Mouse (Mus musculus) cortical plate, adult 2 months (tissue): ENCODE data around the gene Rap2c. TPM values are rescaled to one million over a fixed set of nuclear protein-coding genes. Genes with fewer than 3 reads are reported as not detected.

Experiments used
- H3K27ac ChIP-seq: fragments of 200-500 bp; 2 replicates; pipeline ENCODE4 v1.5.1; 2012; ENCODE audit warnings: low read length, control low read depth, inconsistent platforms; ENCODE audit not compliant: insufficient read depth
- H3K4me1 ChIP-seq: fragments of 200-500 bp; 2 replicates; pipeline ENCODE4 v1.6.1; 2011; ENCODE audit warnings: low read length; ENCODE audit not compliant: control insufficient read depth, insufficient read depth
- H3K4me3 ChIP-seq: fragments of 200-500 bp; 2 replicates; pipeline ENCODE4 v1.5.1; 2011; ENCODE audit warnings: mild to moderate bottlenecking, low read length, control low read depth; ENCODE audit not compliant: insufficient read depth
- CTCF ChIP-seq: fragments of 200-500 bp; IDR thresholded peaks from 2 replicates; pipeline ENCODE4 v1.5.1; 2011; ENCODE audit warnings: mild to moderate bottlenecking, control low read depth, low read length; ENCODE audit not compliant: insufficient read depth; ENCODE audit errors: extremely low read depth
- POLR2A ChIP-seq: fragments of 200-500 bp; IDR thresholded peaks from 2 replicates; pipeline ENCODE4 v1.6.1; 2011; ENCODE audit warnings: mild to moderate bottlenecking, low read length, control low read depth; ENCODE audit not compliant: insufficient read depth; ENCODE audit errors: extremely low read depth
- polyA plus RNA-seq: library from polyadenylated mRNA; depleted of rRNA; stranded (reverse); fragments of >200 nt; gene quantifications from 2 replicates; pipeline ENCODE4 v1.2.3, GENCODE M21; 2012; rRNA removed

Gene Rap2c
- polyA plus RNA-seq: 16.5 and 18.5 TPM in 2 replicates

DNA sequence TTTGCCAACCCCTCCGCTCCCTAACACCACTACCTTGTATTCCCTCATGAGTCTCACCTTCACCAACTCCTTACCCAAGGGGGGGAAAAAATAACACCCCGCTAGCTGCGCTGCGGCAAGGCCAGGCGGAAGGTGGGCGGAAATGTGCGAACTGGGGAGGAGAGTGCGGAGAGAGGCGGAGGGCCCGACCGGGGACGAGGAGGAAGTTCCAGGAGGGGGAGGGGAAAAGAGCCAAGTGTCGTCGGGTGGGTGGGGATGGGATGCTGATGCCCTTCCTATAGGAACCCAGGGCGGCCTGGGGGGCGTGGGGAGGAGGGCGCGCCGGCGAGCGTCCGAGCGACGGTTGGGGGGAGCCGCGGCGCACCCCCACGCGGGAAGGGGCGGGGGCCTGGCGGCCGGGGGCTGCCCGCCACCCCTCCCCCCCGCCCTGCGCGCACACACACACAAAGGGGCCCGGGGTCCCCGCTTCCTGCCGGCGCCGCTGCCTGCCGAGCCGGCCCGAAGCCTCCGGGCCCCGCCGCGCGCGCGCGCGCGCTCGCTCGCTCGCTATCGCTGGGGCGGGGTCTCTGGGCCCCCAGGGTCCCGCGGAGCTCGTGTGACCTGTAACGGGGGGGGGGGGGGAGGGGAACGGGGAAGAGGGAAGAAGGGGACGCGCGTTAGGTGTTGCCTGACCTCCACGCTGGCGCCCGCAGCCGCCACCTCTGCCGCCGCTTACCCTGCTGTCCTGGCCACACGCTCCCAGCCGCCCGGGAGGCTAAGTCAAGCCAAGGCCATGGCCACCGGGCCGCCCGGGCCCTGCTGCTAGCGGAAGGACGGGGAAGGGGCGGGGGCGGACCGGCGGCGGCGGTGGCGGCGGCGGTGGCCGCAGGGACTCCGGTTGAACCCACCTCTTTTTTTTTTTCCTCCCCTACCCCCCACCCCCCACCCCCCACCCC, at the start of gene Rap2c:
Rap2c (minus strand) TSS at position 168 of the 935 bp plus-strand sequence.
- H3K4me1 ChIP-seq: no peaks in the 10 kb centered on the region
- peak within 1 kb of the TSS; percentile 80; the same call in 1 of the 2 replicates for H3K27ac ChIP-seq
- H3K4me3 ChIP-seq: peak within 1 kb of the TSS; percentile 83
- TF ChIP-seq POLR2A (no peak), CTCF (no peak)

DNA sequence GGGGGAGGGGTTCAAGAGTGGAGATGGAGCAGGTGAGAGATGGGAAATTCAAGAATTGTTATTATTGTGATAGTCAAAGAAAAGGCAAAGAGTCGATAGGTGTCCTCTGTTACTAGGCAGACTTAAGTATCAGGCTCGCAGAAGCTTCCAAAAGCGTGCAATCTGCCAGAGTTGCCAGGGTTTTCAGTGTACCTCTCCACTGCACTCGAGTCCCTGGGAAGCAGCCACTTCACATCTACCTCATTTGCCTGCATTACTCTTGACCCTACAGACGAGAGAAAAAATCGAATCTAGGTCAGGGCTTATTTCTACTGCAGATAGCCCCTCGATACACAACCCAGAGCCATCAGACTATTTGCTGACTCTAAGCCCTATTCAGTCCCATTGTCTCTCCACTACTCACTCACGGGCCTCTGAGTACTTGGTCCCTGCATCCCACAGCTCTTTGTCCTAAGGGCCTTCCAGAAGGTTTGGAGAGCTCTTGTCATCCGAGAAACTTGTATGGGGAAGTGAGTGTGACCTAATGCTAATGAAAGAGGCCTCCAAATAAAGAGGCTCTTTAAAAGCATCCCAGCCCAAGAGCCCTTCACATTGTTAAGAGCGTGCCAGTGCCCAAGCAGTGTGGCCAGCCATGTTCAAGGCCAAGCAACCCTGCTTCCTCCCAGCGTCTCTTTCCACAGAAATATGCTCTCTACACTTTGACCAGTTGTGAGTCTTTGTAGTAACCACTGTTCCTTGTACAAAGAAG, 48.9 kb upstream of the Rap2c start:
- Histone ChIP-seq H3K4me1 (no peaks in the 10 kb centered on the region), H3K4me3 (no peak overlapping the region), H3K27ac (no peak overlapping the region)
- TF ChIP-seq CTCF: no peak
- no peak for TF ChIP-seq POLR2A

- H3K27ac ChIP-seq: no peak overlapping the region
Observed at GRCm38 (mm10) chrX:51065773-51066172, 48.0 kb upstream of the Rap2c start.

DNA sequence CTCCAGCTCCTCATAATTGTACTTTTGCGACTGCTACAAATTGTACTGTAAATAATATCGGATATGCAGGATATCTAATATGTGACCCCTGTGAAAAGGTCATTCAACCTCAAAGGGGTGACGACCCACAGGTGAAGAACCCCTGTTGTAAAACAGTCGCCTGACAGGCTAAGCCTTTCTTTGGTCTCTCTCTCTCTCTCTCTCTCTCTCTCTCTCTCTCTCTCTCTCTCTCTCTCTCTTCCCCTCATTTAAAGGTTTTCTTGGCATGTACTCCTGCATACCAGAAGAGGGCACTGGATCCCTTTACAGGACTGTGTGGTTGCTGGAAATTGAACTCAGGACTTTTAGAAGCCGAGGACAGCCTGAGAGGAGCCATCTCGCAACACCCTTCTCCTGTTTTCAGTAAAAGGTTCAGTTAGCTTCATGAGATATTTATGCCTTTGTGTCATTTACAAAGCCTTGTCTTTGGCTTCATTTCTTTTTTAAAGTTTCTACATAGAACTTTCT, 47.4 kb upstream of the Rap2c start:
- H3K27ac ChIP-seq: no peak overlapping the region
- H3K4me1 ChIP-seq: no peaks in the 10 kb centered on the region
- TF ChIP-seq CTCF: no peak
- no peak for TF ChIP-seq POLR2A
- no peak overlapping the region for H3K4me3 ChIP-seq

More at GRCm38 (mm10) chrX:51065773-51066172, 48.0 kb upstream of the Rap2c start:
- Histone ChIP-seq H3K4me1 (no peaks in the 10 kb centered on the region), H3K4me3 (no peak overlapping the region)
- TF ChIP-seq CTCF (peak; percentile 53), POLR2A (no peak)

- no peak overlapping the region for H3K4me3 ChIP-seq
- H3K4me1 ChIP-seq: no peaks in the 10 kb centered on the region
- H3K27ac ChIP-seq: no peak overlapping the region
- TF ChIP-seq POLR2A: no peak
- no peak for TF ChIP-seq CTCF
Observed at GRCm38 (mm10) chrX:51060220-51060619, 42.4 kb upstream of the Rap2c start.

DNA sequence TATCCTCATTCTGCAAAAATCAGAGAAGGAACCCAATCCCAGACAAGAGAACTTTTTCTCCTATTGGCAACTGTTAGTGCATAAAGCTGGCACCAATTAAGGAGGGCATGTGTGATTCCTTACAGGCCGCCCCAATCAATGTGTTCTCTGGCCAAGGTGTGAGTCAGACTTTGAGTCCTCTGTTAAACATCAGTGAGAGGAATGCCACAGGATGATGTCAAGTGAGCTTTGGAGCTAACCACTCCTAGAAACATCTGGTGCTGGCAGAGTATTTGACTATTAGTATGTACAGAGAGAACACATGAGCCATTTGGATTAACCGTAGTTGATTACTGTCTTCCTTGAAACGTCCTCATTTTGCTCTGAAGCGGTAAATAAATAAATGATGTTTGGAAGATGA, 40.9 kb upstream of the Rap2c start:
- Histone ChIP-seq H3K4me3 (no peak overlapping the region), H3K4me1 (no peaks in the 10 kb centered on the region), H3K27ac (no peak overlapping the region)
- TF ChIP-seq CTCF: no peak
- TF ChIP-seq POLR2A: no peak

GRCm38 (mm10) chrX:51058317-51058716, 40.5 kb upstream of the Rap2c start:
- Histone ChIP-seq H3K4me3 (no peak overlapping the region), H3K27ac (no peak overlapping the region), H3K4me1 (no peaks in the 10 kb centered on the region)
- no peak for TF ChIP-seq CTCF
- no peak for TF ChIP-seq POLR2A

DNA sequence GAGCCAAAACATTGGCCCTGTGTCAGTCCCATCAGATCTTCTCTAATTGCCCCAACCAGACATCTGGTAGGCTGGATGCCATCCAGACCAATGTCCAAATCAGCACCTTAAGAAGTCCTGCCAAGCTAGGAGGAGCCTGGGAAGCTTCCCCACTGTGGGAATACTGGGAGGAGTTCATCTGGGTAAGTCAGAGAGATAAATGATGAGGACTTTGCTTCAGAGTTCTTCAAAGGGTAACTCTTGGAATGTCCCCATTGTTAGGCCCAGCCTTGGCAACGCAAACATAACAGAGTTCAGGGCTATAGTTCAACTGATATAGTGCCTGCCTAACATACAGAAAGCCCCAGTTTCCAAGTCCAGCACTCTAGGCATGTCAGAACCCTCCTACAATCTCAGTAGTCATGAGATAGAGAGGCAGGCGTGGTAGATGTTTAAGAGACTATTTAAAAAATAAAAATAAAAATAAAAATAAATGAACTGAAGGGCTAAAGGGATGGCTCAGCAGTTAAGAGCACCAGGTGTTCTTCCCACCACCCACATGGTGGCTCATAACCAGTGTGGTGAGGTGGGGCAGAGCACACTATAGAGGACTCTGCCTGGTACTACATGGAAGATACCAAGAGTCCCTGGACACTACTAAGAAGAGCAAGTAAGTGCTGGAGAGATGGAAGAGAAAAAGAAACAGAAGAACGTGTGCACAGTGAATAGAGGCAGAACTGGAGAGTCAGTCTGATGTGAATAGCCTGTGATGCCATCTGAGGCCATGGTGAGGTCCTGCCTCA, 34.1 kb upstream of the Rap2c start:
- no peak overlapping the region for H3K4me3 ChIP-seq
- no peak for TF ChIP-seq POLR2A
- TF ChIP-seq CTCF: no peak
- no peak overlapping the region for H3K27ac ChIP-seq
- H3K4me1 ChIP-seq: no peaks in the 10 kb centered on the region

DNA sequence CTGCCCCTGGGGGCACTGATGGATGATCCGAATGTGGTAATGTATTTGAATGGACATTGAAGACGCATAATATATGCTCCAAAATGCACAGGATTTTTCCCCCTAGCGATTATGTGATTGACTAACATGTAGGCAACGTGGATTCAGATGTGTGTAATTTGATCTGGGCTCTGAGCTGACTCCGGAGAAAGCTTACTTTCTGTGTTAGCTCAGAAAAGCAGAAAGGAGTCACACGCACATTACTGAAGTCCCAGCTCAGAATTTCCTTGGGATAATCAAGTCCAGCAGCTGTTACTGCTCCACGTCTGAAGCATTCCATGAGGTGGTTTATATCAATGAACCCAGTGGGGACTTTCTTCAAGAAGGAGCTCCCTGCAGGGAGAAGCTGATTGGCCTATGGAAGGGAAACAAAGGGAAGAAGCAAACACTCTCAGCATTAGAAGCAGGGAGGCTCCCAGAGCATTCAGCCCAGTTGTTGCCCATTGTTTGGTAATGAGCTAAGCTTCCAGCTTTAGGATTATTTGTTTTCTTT, 17.9 kb upstream of the Rap2c start:
- H3K4me1 ChIP-seq: no peaks in the 10 kb centered on the region
- no peak for TF ChIP-seq POLR2A
- TF ChIP-seq CTCF: no peak
- H3K4me3 ChIP-seq: no peak overlapping the region
- H3K27ac ChIP-seq: no peak overlapping the region
